Mouse (Mus musculus) embryonic facial prominence, embryonic 15.5 days (tissue): ENCODE results near the gene Lin7c. TPM values are rescaled to one million over a fixed set of nuclear protein-coding genes. Genes with fewer than 3 reads are reported as not detected.
A peak's percentile ranks its signal among the peaks of the same experiment; 100 is the strongest.

Experiments used
- ATAC-seq: fragments of 200-750 bp; cut with Nextera tagmentation; 2 replicates; pipeline ENCODE4 v1.8.0; 2017; ENCODE audit warnings: low read depth, moderate TSS enrichment; ENCODE audit not compliant: insufficient number of reproducible peaks, low FRiP score, low TSS enrichment
- H3K27ac ChIP-seq: fragments of 300-500 bp; sonication (generic); replicated peaks from 2 replicates; pipeline ENCODE4 v1.5.1; 2015; ENCODE audit warnings: mild to moderate bottlenecking, inconsistent platforms
- H3K27me3 ChIP-seq: fragments of 300-500 bp; sonication (generic); 2 replicates; pipeline ENCODE4 v1.6.1; 2015; ENCODE audit warnings: inconsistent platforms
- H3K36me3 ChIP-seq: fragments of 300-500 bp; sonication (generic); 2 replicates; pipeline ENCODE4 v1.6.1; 2015; ENCODE audit warnings: mild to moderate bottlenecking, inconsistent platforms
- H3K4me1 ChIP-seq: fragments of 300-500 bp; sonication (generic); 2 replicates; pipeline ENCODE4 v1.6.1; 2015; ENCODE audit warnings: inconsistent platforms
- H3K4me2 ChIP-seq: fragments of 300-500 bp; sonication (generic); replicated peaks from 2 replicates; pipeline ENCODE4 v1.6.1; 2015; ENCODE audit warnings: mild to moderate bottlenecking, inconsistent platforms
- H3K4me3 ChIP-seq: fragments of 300-500 bp; sonication (generic); replicated peaks from 2 replicates; pipeline ENCODE4 v1.5.1; 2015; ENCODE audit warnings: mild to moderate bottlenecking, inconsistent platforms
- H3K9ac ChIP-seq: fragments of 300-500 bp; sonication (generic); 2 replicates; pipeline ENCODE4 v1.6.1; 2015; ENCODE audit warnings: inconsistent platforms
- H3K9me3 ChIP-seq: fragments of 300-500 bp; sonication (generic); replicated peaks from 2 replicates; pipeline ENCODE4 v1.6.1; 2016; ENCODE audit warnings: inconsistent platforms
- WGBS: fragments of 180-500 bp; shearing (Covaris S2); methylation state at CpG from one replicate; pipeline ENCODE4 v1.1.7; 2015; 5-methylcytosine and 5-hydroxymethylcytosine counted together
- polyA plus RNA-seq: library from polyadenylated mRNA; unstranded; fragments of >200 nt; fragmentation: Nextera tagmentation; extraction: Ambion mirVana; gene quantifications from 2 replicates; pipeline ENCODE4 v1.2.1, GENCODE M21; 2015

The Lin7c gene
- polyA plus RNA-seq, 1 experiment from 2014 or later, result 64.4 TPM

GRCm38 (mm10) chr2:109941973-109942444 is 51.4 kb downstream of the Lin7c start:
- H3K9ac ChIP-seq, result no peak overlapping the region
- ATAC-seq, result peak; percentile 69

GRCm38 (mm10) chr2:109942810-109943570 is 52.3 kb downstream of the Lin7c start:
- no peak for ATAC-seq
- Histone ChIP-seq H3K4me3 (no peak overlapping the region), H3K4me1 (peaks cover 22% of the 10 kb centered on the region), H3K9ac (no peak overlapping the region), H3K4me2 (no peak overlapping the region), H3K36me3 (no peaks in the 10 kb centered on the region), H3K9me3 (no peaks in the 10 kb centered on the region), H3K27ac (no peak overlapping the region), H3K27me3 (no peaks in the 10 kb centered on the region)
- WGBS, result 57% methylated on average over 8 of the region's 8 CpGs

More at GRCm38 (mm10) chr2:109941973-109942444, 51.4 kb downstream of the Lin7c start:
- WGBS, result 25% methylated on average over 5 of the region's 5 CpGs
- H3K4me3 ChIP-seq, result no peak overlapping the region
- no peak overlapping the region for H3K4me2 ChIP-seq
- peak overlapping the region; percentile 31; the same call in 1 of the 2 replicates for H3K27ac ChIP-seq
- peaks cover 22% of the 10 kb centered on the region for H3K4me1 ChIP-seq
- no peaks in the 10 kb centered on the region for H3K9me3 ChIP-seq
- H3K36me3 ChIP-seq, result no peaks in the 10 kb centered on the region
- H3K27me3 ChIP-seq, result no peaks in the 10 kb centered on the region

GRCm38 (mm10) chr2:109944995-109945394 is 54.3 kb downstream of the Lin7c start:
- H3K36me3 ChIP-seq, result no peaks in the 10 kb centered on the region
- H3K4me2 ChIP-seq, result no peak overlapping the region
- ATAC-seq, result no peak
- 54% methylated on average over 9 of the region's 9 CpGs for WGBS
- no peak overlapping the region for H3K4me3 ChIP-seq
- H3K4me1 ChIP-seq, result peaks cover 22% of the 10 kb centered on the region
- no peaks in the 10 kb centered on the region for H3K9me3 ChIP-seq
- no peak overlapping the region for H3K27ac ChIP-seq
- H3K27me3 ChIP-seq, result no peaks in the 10 kb centered on the region
- no peak overlapping the region for H3K9ac ChIP-seq

GRCm38 (mm10) chr2:109945532-109945931 is 54.9 kb downstream of the Lin7c start:
- H3K4me1 ChIP-seq, result peaks cover 23% of the 10 kb centered on the region
- H3K9me3 ChIP-seq, result no peaks in the 10 kb centered on the region
- no peaks in the 10 kb centered on the region for H3K36me3 ChIP-seq
- no peak for ATAC-seq
- no peak overlapping the region for H3K9ac ChIP-seq
- H3K27me3 ChIP-seq, result no peaks in the 10 kb centered on the region
- H3K4me3 ChIP-seq, result no peak overlapping the region
- 81% methylated on average over 4 of the region's 4 CpGs for WGBS
- no peak overlapping the region for H3K4me2 ChIP-seq
- no peak overlapping the region for H3K27ac ChIP-seq

GRCm38 (mm10) chr2:109946426-109946825 is 55.8 kb downstream of the Lin7c start:
- Histone ChIP-seq H3K4me3 (no peak overlapping the region), H3K4me1 (peaks cover 31% of the 10 kb centered on the region), H3K9me3 (no peaks in the 10 kb centered on the region), H3K27ac (no peak overlapping the region), H3K4me2 (no peak overlapping the region), H3K9ac (no peak overlapping the region), H3K27me3 (no peaks in the 10 kb centered on the region), H3K36me3 (no peaks in the 10 kb centered on the region)
- no peak for ATAC-seq
- 86% methylated on average over 6 of the region's 6 CpGs for WGBS

- Histone ChIP-seq H3K9ac (no peak overlapping the region), H3K9me3 (no peaks in the 10 kb centered on the region), H3K4me3 (no peak overlapping the region), H3K36me3 (no peaks in the 10 kb centered on the region), H3K4me2 (no peak overlapping the region), H3K27me3 (no peaks in the 10 kb centered on the region), H3K4me1 (peaks cover 31% of the 10 kb centered on the region), H3K27ac (no peak overlapping the region)
- no peak for ATAC-seq
Measured at GRCm38 (mm10) chr2:109949519-109949918, 58.9 kb downstream of the Lin7c start.

- H3K4me3 ChIP-seq, result no peak overlapping the region
- 53% methylated on average over 3 of the region's 3 CpGs for WGBS
- no peak for ATAC-seq
- H3K36me3 ChIP-seq, result no peaks in the 10 kb centered on the region
- H3K4me2 ChIP-seq, result no peak overlapping the region
- H3K27ac ChIP-seq, result no peak overlapping the region
- H3K9me3 ChIP-seq, result no peaks in the 10 kb centered on the region
- H3K27me3 ChIP-seq, result no peaks in the 10 kb centered on the region
- no peak overlapping the region for H3K9ac ChIP-seq
- H3K4me1 ChIP-seq, result peaks cover 31% of the 10 kb centered on the region
Measured at GRCm38 (mm10) chr2:109950311-109950710, 59.7 kb downstream of the Lin7c start.

Other genes with a start within 250 kb of the Lin7c start
- 3.2 and 4.2 TPM in 2 replicates for gene Bdnf, start 216.2 kb upstream of the Lin7c start, polyA plus RNA-seq
- gene Lgr4, start 26.8 kb downstream of the Lin7c start, polyA plus RNA-seq, result 20.7 and 23.3 TPM in 2 replicates
- 47.1 and 48.2 TPM in 2 replicates for gene Ccdc34, start 127.0 kb downstream of the Lin7c start, polyA plus RNA-seq